Mouse (Mus musculus): ENCODE data around the gene Fam19a1.

Gene Fam19a1

GRCm38 (mm10) chr6:96258651-96259050 is 145.7 kb downstream of the Fam19a1 start:
- no peak for DNase-seq (ENCODE audit: low spot score)

- no peak for DNase-seq (ENCODE audit: low spot score)
Observed at GRCm38 (mm10) chr6:96266456-96266855, 153.5 kb downstream of the Fam19a1 start.

GRCm38 (mm10) chr6:96268788-96269187 is 155.8 kb downstream of the Fam19a1 start:
- no peak for DNase-seq (ENCODE audit: low spot score)

GRCm38 (mm10) chr6:96270436-96270835 is 157.5 kb downstream of the Fam19a1 start:
- no peak for DNase-seq (ENCODE audit: low spot score)

GRCm38 (mm10) chr6:96283731-96284130 is 170.8 kb downstream of the Fam19a1 start:
- DNase-seq (ENCODE audit: low spot score): no peak

GRCm38 (mm10) chr6:96284590-96284989 is 171.6 kb downstream of the Fam19a1 start:
- DNase-seq (ENCODE audit: low spot score): no peak

- no peak for DNase-seq (ENCODE audit: low spot score)
Observed at GRCm38 (mm10) chr6:96286276-96286675, 173.3 kb downstream of the Fam19a1 start.

GRCm38 (mm10) chr6:96287377-96287776 is 174.4 kb downstream of the Fam19a1 start:
- DNase-seq (ENCODE audit: low spot score): no peak

GRCm38 (mm10) chr6:96289672-96290071 is 176.7 kb downstream of the Fam19a1 start:
- DNase-seq (ENCODE audit: low spot score): no peak

- DNase-seq (ENCODE audit: low spot score): no peak
Observed at GRCm38 (mm10) chr6:96347491-96347890, 234.5 kb downstream of the Fam19a1 start.

- no peak for DNase-seq (ENCODE audit: low spot score)
Observed at GRCm38 (mm10) chr6:96349446-96350025, 236.6 kb downstream of the Fam19a1 start.

GRCm38 (mm10) chr6:96369544-96369943 is 256.6 kb downstream of the Fam19a1 start:
- DNase-seq (ENCODE audit: low spot score): no peak

GRCm38 (mm10) chr6:96372848-96373247 is 259.9 kb downstream of the Fam19a1 start:
- no peak for DNase-seq (ENCODE audit: low spot score)

- no peak for DNase-seq (ENCODE audit: low spot score)
Observed at GRCm38 (mm10) chr6:96373274-96373673, 260.3 kb downstream of the Fam19a1 start.

GRCm38 (mm10) chr6:96376773-96377172 is 263.8 kb downstream of the Fam19a1 start:
- no peak for DNase-seq (ENCODE audit: low spot score)

GRCm38 (mm10) chr6:96379229-96379628 is 266.3 kb downstream of the Fam19a1 start:
- no peak for DNase-seq (ENCODE audit: low spot score)

GRCm38 (mm10) chr6:96384441-96384840 is 271.5 kb downstream of the Fam19a1 start:
- no peak for DNase-seq (ENCODE audit: low spot score)

GRCm38 (mm10) chr6:96418866-96419265 is 305.9 kb downstream of the Fam19a1 start:
- no peak for DNase-seq (ENCODE audit: low spot score)

GRCm38 (mm10) chr6:96419704-96420382 is 306.9 kb downstream of the Fam19a1 start:
- no peak for DNase-seq (ENCODE audit: low spot score)

- no peak for DNase-seq (ENCODE audit: low spot score)
Observed at GRCm38 (mm10) chr6:96420515-96420914, 307.6 kb downstream of the Fam19a1 start.

- no peak for DNase-seq (ENCODE audit: low spot score)
Observed at GRCm38 (mm10) chr6:96429390-96429789, 316.4 kb downstream of the Fam19a1 start.

- no peak for DNase-seq (ENCODE audit: low spot score)
Observed at GRCm38 (mm10) chr6:96432397-96432796, 319.4 kb downstream of the Fam19a1 start.

GRCm38 (mm10) chr6:96433896-96434295 is 320.9 kb downstream of the Fam19a1 start:
- DNase-seq (ENCODE audit: low spot score): no peak

- no peak for DNase-seq (ENCODE audit: low spot score)
Observed at GRCm38 (mm10) chr6:96435545-96435944, 322.6 kb downstream of the Fam19a1 start.
